Mouse (Mus musculus) A20 (cell line): ENCODE measurements around the gene Pars2.

ENCODE experiments used
- DNase-seq: peaks from one replicate; pipeline ENCODE4 v3.0.0-alpha.2; 2011; ENCODE audit warnings: low read depth, low spot score

Gene Pars2

GRCm38 (mm10) chr4:106700798-106701197 is 49.9 kb downstream of the Pars2 start:
- no peak for DNase-seq

- no peak for DNase-seq
Observed at GRCm38 (mm10) chr4:106703956-106704355, 53.1 kb downstream of the Pars2 start.

GRCm38 (mm10) chr4:106704416-106704815 is 53.5 kb downstream of the Pars2 start:
- DNase-seq, result no peak
